Mouse (Mus musculus) C2C12 (cell line): ENCODE results near the gene Zfp960.
"Not testable (repeated sequence)": the region's sequence is repeated elsewhere in the genome, so short reads cannot be mapped to it uniquely, and the experiment has no call there.

Source experiments
- CEBPB ChIP-seq: IDR thresholded peaks from one replicate; pipeline ENCODE4 v1.6.1; 2011; ENCODE audit warnings: low read depth, mild to moderate bottlenecking, control low read depth, moderate library complexity
- CTCF ChIP-seq: IDR thresholded peaks from one replicate; pipeline ENCODE4 v1.5.1; 2011; ENCODE audit not compliant: control insufficient read depth, insufficient read depth, insufficient read length
- MAX ChIP-seq: IDR thresholded peaks from one replicate; pipeline ENCODE4 v1.6.1; 2011; ENCODE audit warnings: mild to moderate bottlenecking, control low read depth
- MYOD1 ChIP-seq: IDR thresholded peaks from one replicate; pipeline ENCODE4 v1.6.1; 2011; ENCODE audit warnings: low read depth; ENCODE audit not compliant: control insufficient read depth, insufficient read length
- MYOG ChIP-seq: IDR thresholded peaks from one replicate; pipeline ENCODE4 v1.6.1; 2011; ENCODE audit not compliant: control insufficient read depth, insufficient read length; ENCODE audit errors: extremely low read depth
- USF1 ChIP-seq: IDR thresholded peaks from one replicate; pipeline ENCODE4 v1.6.1; 2011; ENCODE audit warnings: low read depth, mild to moderate bottlenecking, control low read depth, moderate library complexity

GRCm38 (mm10) chr17:17018071-17018470, 45.8 kb upstream of the Zfp960 start:
- TF ChIP-seq CTCF, USF1, MYOD1, CEBPB, MAX, MYOG: not testable (repeated sequence)
